Mouse (Mus musculus) heart, embryonic 11.5 days (tissue): Measurements from ENCODE around the gene Plekhs1. TPM values are rescaled to one million over a fixed set of nuclear protein-coding genes. Genes with fewer than 3 reads are reported as not detected.
"Not testable (repeated sequence)": the region's sequence is repeated elsewhere in the genome, so short reads cannot be mapped to it uniquely, and the experiment has no call there.

Source experiments
- ATAC-seq: fragments of 200-750 bp; cut with Nextera tagmentation; replicated peaks from 2 replicates; pipeline ENCODE4 v1.8.0; 2017; ENCODE audit warnings: moderate library complexity; ENCODE audit not compliant: insufficient number of reproducible peaks, low FRiP score, low TSS enrichment
- H3K27ac ChIP-seq: fragments of 300-500 bp; sonication (generic); 2 replicates; pipeline ENCODE4 v1.5.1; 2014; ENCODE audit warnings: mild to moderate bottlenecking, low read depth, low read length
- H3K27me3 ChIP-seq: fragments of 300-500 bp; sonication (generic); 2 replicates; pipeline ENCODE4 v1.6.1; 2014; ENCODE audit warnings: mild to moderate bottlenecking, low read length, mixed read lengths; ENCODE audit not compliant: control insufficient read depth, insufficient read depth
- H3K36me3 ChIP-seq: fragments of 300-500 bp; sonication (generic); 2 replicates; pipeline ENCODE4 v1.6.1; 2014; ENCODE audit warnings: mild to moderate bottlenecking, low read length, moderate library complexity, mixed read lengths; ENCODE audit not compliant: control insufficient read depth, insufficient read depth
- H3K4me1 ChIP-seq: fragments of 300-500 bp; sonication (generic); 2 replicates; pipeline ENCODE4 v1.6.1; 2014; ENCODE audit warnings: low read length; ENCODE audit not compliant: control insufficient read depth, insufficient read depth
- H3K4me2 ChIP-seq: fragments of 300-500 bp; sonication (generic); 2 replicates; pipeline ENCODE4 v1.6.1; 2014; ENCODE audit warnings: mild to moderate bottlenecking, moderate library complexity
- H3K4me3 ChIP-seq: fragments of 300-500 bp; sonication (generic); 2 replicates; pipeline ENCODE4 v1.5.1; 2014; ENCODE audit warnings: low read depth, low read length
- H3K9ac ChIP-seq: fragments of 300-500 bp; sonication (generic); 2 replicates; pipeline ENCODE4 v1.6.1; 2014; ENCODE audit warnings: mild to moderate bottlenecking, low read depth, low read length, moderate library complexity
- H3K9me3 ChIP-seq: fragments of 300-500 bp; sonication (generic); replicated peaks from 2 replicates; pipeline ENCODE4 v1.6.1; 2016; ENCODE audit warnings: low read length; ENCODE audit not compliant: control insufficient read depth
- WGBS: fragments of 180-500 bp; shearing (Covaris S2); extraction: QIAGEN DNeasy Blood & Tissue Kit; methylation state at CpG from one replicate; pipeline ENCODE4 v1.1.7; 2014; ENCODE audit not compliant: insufficient replicate concordance; 5-methylcytosine and 5-hydroxymethylcytosine counted together
- polyA plus RNA-seq: library from polyadenylated mRNA; unstranded; fragments of >200 nt; fragmentation: Nextera tagmentation; extraction: Ambion mirVana; gene quantifications from 2 replicates; pipeline ENCODE4 v1.2.1, GENCODE M21; 2014

Gene Plekhs1
- polyA plus RNA-seq, 1 experiment from 2014 or later = 0.06 TPM

DNA sequence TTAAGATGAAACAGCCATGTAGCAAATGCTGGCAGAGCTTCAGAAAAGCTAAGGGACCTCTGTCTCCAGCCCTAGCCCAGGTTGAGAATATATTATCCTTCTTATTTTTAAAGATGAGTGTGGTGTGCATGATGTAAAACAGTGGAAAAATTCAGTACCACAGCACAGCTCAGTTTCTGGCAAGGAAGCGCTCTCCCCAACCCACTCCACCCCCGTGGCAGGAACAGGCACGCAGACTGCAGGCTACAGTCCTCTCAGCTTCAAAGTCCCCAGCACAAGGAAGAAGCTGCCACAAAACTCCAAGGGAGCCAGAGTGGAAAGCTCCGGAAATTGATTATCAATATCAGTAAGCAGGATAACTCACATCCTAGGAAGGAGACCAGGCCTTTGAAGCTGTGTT, 49.8 kb downstream of the Plekhs1 start:
- H3K9me3 ChIP-seq, H3K9ac ChIP-seq, H3K36me3 ChIP-seq, ATAC-seq, H3K27ac ChIP-seq, H3K4me1 ChIP-seq, H3K27me3 ChIP-seq, H3K4me3 ChIP-seq, H3K4me2 ChIP-seq: not testable (repeated sequence)
- WGBS = no CpG with 5 or more reads among the region's 4 CpGs

GRCm38 (mm10) chr19:56513527-56513926, 52.1 kb downstream of the Plekhs1 start:
- ATAC-seq, H3K9ac ChIP-seq, H3K4me3 ChIP-seq, H3K4me2 ChIP-seq, H3K9me3 ChIP-seq, H3K36me3 ChIP-seq, H3K27me3 ChIP-seq, H3K27ac ChIP-seq, H3K4me1 ChIP-seq: not testable (repeated sequence)
- WGBS = no CpG with 5 or more reads among the region's 2 CpGs

- H3K27ac ChIP-seq, H3K9me3 ChIP-seq, ATAC-seq, H3K4me2 ChIP-seq, H3K4me3 ChIP-seq, H3K36me3 ChIP-seq, H3K4me1 ChIP-seq, H3K27me3 ChIP-seq, H3K9ac ChIP-seq: not testable (repeated sequence)
- WGBS = no CpG with 5 or more reads among the region's 7 CpGs
Measured at GRCm38 (mm10) chr19:56519408-56519807, 58.0 kb downstream of the Plekhs1 start.

DNA sequence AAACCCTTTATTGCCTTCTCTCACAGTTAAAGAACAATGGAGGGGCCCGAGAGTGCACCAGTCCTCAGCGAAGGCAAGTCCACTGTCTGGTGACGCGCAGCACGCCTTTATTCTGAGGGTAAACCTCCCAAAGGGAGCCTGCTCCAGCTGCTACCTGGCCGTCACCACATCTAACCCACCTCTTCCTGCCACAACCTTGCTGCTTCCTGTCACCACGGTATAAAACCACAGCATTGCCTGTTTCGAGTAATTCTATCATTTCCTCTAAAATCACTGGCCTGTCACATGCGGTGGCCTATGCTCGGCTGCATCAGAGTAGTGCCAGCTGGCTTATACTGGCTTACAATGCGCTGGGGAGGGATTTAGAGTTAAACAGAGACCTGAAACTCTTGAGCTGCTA, 69.1 kb downstream of the Plekhs1 start:
- H3K9me3 ChIP-seq, H3K4me1 ChIP-seq, ATAC-seq, H3K4me2 ChIP-seq, H3K4me3 ChIP-seq, H3K9ac ChIP-seq, H3K27ac ChIP-seq, H3K36me3 ChIP-seq, H3K27me3 ChIP-seq: not testable (repeated sequence)
- WGBS = no CpG with 5 or more reads among the region's 11 CpGs

DNA sequence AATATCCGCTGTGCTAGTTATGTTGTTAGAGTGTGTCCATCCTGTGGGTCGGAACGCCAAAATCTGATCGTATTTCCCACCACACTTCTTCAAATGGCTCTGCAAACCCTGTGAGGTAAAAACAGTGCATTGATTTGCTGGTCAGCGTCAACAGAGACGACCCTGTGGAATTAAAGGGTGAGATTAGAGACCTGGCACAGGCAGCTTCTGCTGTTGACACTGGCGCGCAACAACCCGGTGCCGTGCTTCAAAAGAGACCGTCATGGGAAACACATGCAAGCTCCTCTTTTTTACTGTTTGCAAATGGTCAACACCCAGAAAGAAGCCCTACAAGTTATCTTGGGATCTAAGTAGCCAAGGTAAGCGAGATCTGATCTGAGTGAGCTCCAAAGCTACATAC, 69.8 kb downstream of the Plekhs1 start:
- no peaks in the 10 kb centered on the region for H3K27me3 ChIP-seq
- H3K9me3 ChIP-seq = no peaks in the 10 kb centered on the region
- H3K9ac ChIP-seq = no peak overlapping the region
- H3K4me3 ChIP-seq = no peak overlapping the region
- H3K27ac ChIP-seq = no peak overlapping the region
- no peak overlapping the region for H3K4me2 ChIP-seq
- WGBS = 86% methylated on average over 12 of the region's 12 CpGs
- ATAC-seq = no peak
- no peaks in the 10 kb centered on the region for H3K36me3 ChIP-seq
- peaks cover 2% of the 10 kb centered on the region; the same call in 1 of the 2 replicates for H3K4me1 ChIP-seq

GRCm38 (mm10) chr19:56533291-56534071, 72.0 kb downstream of the Plekhs1 start:
- Histone ChIP-seq H3K4me3 (no peak overlapping the region), H3K27ac (no peak overlapping the region), H3K9me3 (no peaks in the 10 kb centered on the region), H3K27me3 (no peaks in the 10 kb centered on the region), H3K36me3 (no peaks in the 10 kb centered on the region), H3K4me1 (peaks cover 2% of the 10 kb centered on the region; the same call in 1 of the 2 replicates), H3K4me2 (no peak overlapping the region), H3K9ac (no peak overlapping the region)
- ATAC-seq = no peak
- WGBS = 85% methylated on average over 14 of the region's 14 CpGs

DNA sequence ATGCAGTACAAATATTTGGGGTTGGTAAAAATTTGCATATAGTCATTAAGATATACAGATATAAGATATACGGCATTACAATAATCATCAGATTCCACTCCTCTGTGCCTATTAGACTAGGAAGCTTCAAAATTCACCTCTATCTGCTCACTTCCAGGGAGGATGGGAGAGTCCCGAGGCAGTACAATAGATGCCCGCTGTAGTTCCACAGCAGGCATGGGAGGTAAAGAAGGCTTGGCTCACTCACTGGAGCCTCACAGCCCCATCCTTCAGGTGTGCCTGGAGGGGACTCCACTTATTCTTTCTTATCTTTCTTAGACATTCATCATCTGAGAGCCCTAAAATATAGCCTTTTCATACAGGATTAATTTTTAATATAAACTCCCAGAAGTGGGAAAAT, 72.9 kb downstream of the Plekhs1 start:
- Histone ChIP-seq H3K27me3 (no peaks in the 10 kb centered on the region), H3K36me3 (no peaks in the 10 kb centered on the region), H3K27ac (no peak overlapping the region), H3K4me3 (no peak overlapping the region), H3K9ac (no peak overlapping the region), H3K4me1 (peaks cover 2% of the 10 kb centered on the region; the same call in 1 of the 2 replicates), H3K9me3 (no peaks in the 10 kb centered on the region), H3K4me2 (no peak overlapping the region)
- no peak for ATAC-seq
- WGBS = 85% methylated on average over 3 of the region's 3 CpGs

DNA sequence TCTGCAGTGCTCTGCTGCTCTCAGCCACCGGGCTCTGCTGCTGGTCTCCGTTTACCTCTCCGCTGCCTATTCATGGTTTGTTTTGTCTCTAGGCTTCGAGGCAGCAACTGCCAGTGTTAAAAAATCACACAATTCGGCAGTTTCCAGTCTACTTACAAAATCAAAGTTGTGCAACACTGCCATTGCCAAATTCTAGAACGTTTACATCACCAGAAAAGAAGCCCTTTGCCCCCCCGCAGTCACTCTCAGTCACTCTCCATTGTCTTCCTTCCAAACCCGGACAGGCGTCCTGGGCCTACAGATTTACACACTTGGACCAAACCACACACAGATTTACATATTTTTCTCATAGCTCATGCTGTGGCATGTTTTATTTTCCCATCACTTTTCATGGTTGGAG, 73.6 kb downstream of the Plekhs1 start:
- no peak for ATAC-seq
- Histone ChIP-seq H3K9ac (no peak overlapping the region), H3K4me2 (no peak overlapping the region), H3K4me1 (peaks cover 2% of the 10 kb centered on the region; the same call in 1 of the 2 replicates), H3K36me3 (no peaks in the 10 kb centered on the region), H3K9me3 (no peaks in the 10 kb centered on the region), H3K27me3 (no peaks in the 10 kb centered on the region), H3K27ac (no peak overlapping the region), H3K4me3 (no peak overlapping the region)
- WGBS = 80% methylated on average over 9 of the region's 9 CpGs

DNA sequence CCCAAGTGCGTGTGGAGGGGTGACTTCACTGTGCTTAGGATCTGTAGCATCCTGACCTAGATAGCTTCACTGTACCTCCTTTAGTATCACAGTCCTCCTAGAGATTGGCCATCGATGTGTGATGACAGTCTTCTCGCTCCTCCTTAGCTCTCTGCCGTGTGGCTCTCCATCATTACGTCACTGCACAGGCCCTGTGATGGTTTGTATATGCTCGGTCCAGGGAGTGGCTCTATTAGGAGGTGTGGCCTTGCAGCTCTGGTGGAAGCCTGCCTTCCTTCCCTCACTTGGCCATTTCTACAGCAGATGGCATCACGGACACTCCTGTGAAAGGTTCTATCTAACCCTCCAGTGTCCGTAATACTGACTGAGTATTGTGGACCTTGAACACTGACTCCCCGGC, 74.3 kb downstream of the Plekhs1 start:
- Histone ChIP-seq H3K9ac (no peak overlapping the region), H3K4me2 (no peak overlapping the region), H3K9me3 (no peaks in the 10 kb centered on the region), H3K4me3 (no peak overlapping the region), H3K27me3 (no peaks in the 10 kb centered on the region), H3K36me3 (no peaks in the 10 kb centered on the region), H3K4me1 (peaks cover 2% of the 10 kb centered on the region; the same call in 1 of the 2 replicates), H3K27ac (no peak overlapping the region)
- ATAC-seq = no peak
- 87% methylated on average over 9 of the region's 9 CpGs for WGBS
